Mouse (Mus musculus) hindbrain, embryonic 14.5 days (tissue): ENCODE data around the gene Tex14. TPM values are rescaled to one million over a fixed set of nuclear protein-coding genes. Genes with fewer than 3 reads are reported as not detected.

ENCODE experiments used
- ATAC-seq: fragments of 200-750 bp; cut with Nextera tagmentation; 2 replicates; pipeline ENCODE4 v1.8.0; 2017; ENCODE audit warnings: moderate number of reproducible peaks, mild to moderate bottlenecking, moderate TSS enrichment, moderate library complexity; ENCODE audit not compliant: low FRiP score
- DNase-seq: peaks from one replicate; pipeline ENCODE4 v3.0.0-alpha.2; 2015; ENCODE audit warnings: low spot score
- H3K27ac ChIP-seq: fragments of 300-500 bp; sonication (generic); 2 replicates; pipeline ENCODE4 v1.5.1; 2014; ENCODE audit warnings: mild to moderate bottlenecking, moderate library complexity
- H3K27me3 ChIP-seq: fragments of 300-500 bp; sonication (generic); 2 replicates; pipeline ENCODE4 v1.6.1; 2014; ENCODE audit warnings: mild to moderate bottlenecking, low read length, mixed read lengths; ENCODE audit not compliant: control insufficient read depth, insufficient read depth
- H3K36me3 ChIP-seq: fragments of 300-500 bp; sonication (generic); replicated peaks from 2 replicates; pipeline ENCODE4 v1.6.1; 2014; ENCODE audit not compliant: control insufficient read depth, insufficient read depth
- H3K4me1 ChIP-seq: fragments of 300-500 bp; sonication (generic); replicated peaks from 2 replicates; pipeline ENCODE4 v1.6.1; 2014; ENCODE audit warnings: antibody characterized with exemption, low read length, mixed read lengths; ENCODE audit not compliant: control insufficient read depth, insufficient read depth
- H3K4me2 ChIP-seq: fragments of 300-500 bp; sonication (generic); replicated peaks from 2 replicates; pipeline ENCODE4 v1.6.1; 2014; ENCODE audit warnings: mild to moderate bottlenecking, moderate library complexity
- H3K4me3 ChIP-seq: fragments of 300-500 bp; sonication (generic); replicated peaks from 2 replicates; pipeline ENCODE4 v1.5.1; 2014; ENCODE audit warnings: mild to moderate bottlenecking, low read length
- H3K9ac ChIP-seq: fragments of 300-500 bp; sonication (generic); 2 replicates; pipeline ENCODE4 v1.6.1; 2014
- H3K9me3 ChIP-seq: fragments of 300-500 bp; sonication (generic); 2 replicates; pipeline ENCODE4 v1.6.1; 2016; ENCODE audit warnings: low read length; ENCODE audit not compliant: control insufficient read depth
- WGBS: fragments of 180-500 bp; shearing (Covaris S2); extraction: QIAGEN DNeasy Blood & Tissue Kit; methylation state at CpG from one replicate; pipeline ENCODE4 v1.1.7; 2014; 5-methylcytosine and 5-hydroxymethylcytosine counted together
- polyA plus RNA-seq: library from polyadenylated mRNA; unstranded; fragments of >200 nt; fragmentation: Nextera tagmentation; extraction: Ambion mirVana; gene quantifications from 2 replicates; pipeline ENCODE4 v1.2.1, GENCODE M21; 2014

Gene Tex14
- polyA plus RNA-seq, 1 experiment from 2014 or later = 0.72 TPM

- H3K4me3 ChIP-seq = no peak overlapping the region
- no peak overlapping the region for H3K27ac ChIP-seq
- H3K36me3 ChIP-seq = no peaks in the 10 kb centered on the region
- no peak overlapping the region for H3K4me2 ChIP-seq
- no peaks in the 10 kb centered on the region for H3K27me3 ChIP-seq
- H3K4me1 ChIP-seq = no peaks in the 10 kb centered on the region
- 77% methylated on average over 5 of the region's 5 CpGs for WGBS
- no peaks in the 10 kb centered on the region for H3K9me3 ChIP-seq
- no peak overlapping the region for H3K9ac ChIP-seq
- ATAC-seq = no peak
- DNase-seq = peak; percentile 71
These were observed 99.9 kb downstream of the Tex14 start for GRCm38 (mm10) chr11:87504690-87505214.

DNA sequence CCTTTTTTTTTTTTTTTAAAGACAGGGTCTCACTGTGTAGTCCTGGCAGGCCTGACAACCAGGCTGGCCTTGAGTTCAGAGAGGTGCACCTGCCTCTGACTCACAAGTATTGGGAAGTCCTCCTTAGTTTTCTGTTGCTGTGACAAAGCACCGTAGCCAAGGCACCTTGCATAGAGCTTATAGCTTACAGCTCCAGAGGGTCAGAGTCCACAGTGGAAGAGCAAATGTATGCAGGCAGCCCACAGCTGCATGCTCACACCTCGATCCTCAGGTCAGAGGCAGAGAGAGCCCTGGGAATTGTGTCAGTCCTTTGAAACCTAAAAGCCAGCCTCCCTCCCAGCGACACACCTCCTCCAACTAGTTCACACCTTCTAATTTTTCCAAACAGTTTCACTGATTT, 101.6 kb downstream of the Tex14 start:
- H3K4me1 ChIP-seq = no peaks in the 10 kb centered on the region

GRCm38 (mm10) chr11:87507043-87507442, 102.2 kb downstream of the Tex14 start:
- DNase-seq (no peak), ATAC-seq (no peak)
- Histone ChIP-seq H3K4me3 (no peak overlapping the region), H3K36me3 (no peaks in the 10 kb centered on the region), H3K27me3 (no peaks in the 10 kb centered on the region), H3K9me3 (no peaks in the 10 kb centered on the region), H3K27ac (no peak overlapping the region), H3K4me1 (no peaks in the 10 kb centered on the region), H3K4me2 (no peak overlapping the region), H3K9ac (no peak overlapping the region)

More for the DNA sequence above, 101.6 kb downstream of the Tex14 start:
- Histone ChIP-seq H3K27me3 (no peaks in the 10 kb centered on the region), H3K4me3 (no peak overlapping the region), H3K36me3 (no peaks in the 10 kb centered on the region), H3K9me3 (no peaks in the 10 kb centered on the region), H3K4me2 (no peak overlapping the region), H3K9ac (no peak overlapping the region), H3K27ac (no peak overlapping the region)
- no peak for ATAC-seq
- no peak for DNase-seq
- WGBS = 77% methylated on average over 3 of the region's 3 CpGs

- Histone ChIP-seq H3K4me2 (no peak overlapping the region), H3K9me3 (no peaks in the 10 kb centered on the region), H3K4me1 (no peaks in the 10 kb centered on the region), H3K4me3 (no peak overlapping the region), H3K27me3 (no peaks in the 10 kb centered on the region), H3K36me3 (no peaks in the 10 kb centered on the region), H3K27ac (no peak overlapping the region), H3K9ac (no peak overlapping the region)
- WGBS = 15% methylated on average over 2 of the region's 2 CpGs
- ATAC-seq (no peak), DNase-seq (peak; percentile 31)
These were observed 114.4 kb downstream of the Tex14 start for GRCm38 (mm10) chr11:87519260-87519659.

- no peaks in the 10 kb centered on the region for H3K27me3 ChIP-seq
- no peak for ATAC-seq
- WGBS = 77% methylated on average over 5 of the region's 5 CpGs
- no peak overlapping the region for H3K4me2 ChIP-seq
- no peak overlapping the region for H3K9ac ChIP-seq
- no peaks in the 10 kb centered on the region for H3K9me3 ChIP-seq
- H3K4me3 ChIP-seq = no peak overlapping the region
- no peaks in the 10 kb centered on the region for H3K4me1 ChIP-seq
- H3K36me3 ChIP-seq = no peaks in the 10 kb centered on the region
- no peak for DNase-seq
- no peak overlapping the region for H3K27ac ChIP-seq
These were observed 118.6 kb downstream of the Tex14 start for GRCm38 (mm10) chr11:87523466-87523865.

DNA sequence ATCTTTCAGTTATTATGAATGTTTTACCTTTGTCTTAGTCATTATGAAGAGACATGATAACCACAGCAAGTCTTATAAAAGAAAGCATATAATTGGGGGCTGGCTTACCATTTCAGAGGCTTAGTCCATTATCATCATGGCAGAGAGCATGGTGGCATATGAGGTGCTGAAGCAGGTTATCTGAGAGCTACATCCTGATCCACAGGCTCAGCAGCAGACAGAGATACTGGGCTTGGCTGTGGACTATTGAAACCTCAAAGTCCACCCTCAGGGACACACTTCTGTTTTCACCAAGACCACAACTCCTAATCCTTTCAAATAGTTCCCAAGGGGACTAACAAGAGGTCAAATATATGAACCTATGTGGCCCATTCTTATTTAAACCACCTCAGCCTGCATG, 119.1 kb downstream of the Tex14 start:
- Histone ChIP-seq H3K27ac (no peak overlapping the region), H3K9me3 (no peaks in the 10 kb centered on the region), H3K27me3 (no peaks in the 10 kb centered on the region), H3K36me3 (no peaks in the 10 kb centered on the region), H3K4me2 (no peak overlapping the region), H3K9ac (no peak overlapping the region), H3K4me3 (no peak overlapping the region), H3K4me1 (no peaks in the 10 kb centered on the region)
- no peak for ATAC-seq
- no peak for DNase-seq

DNA sequence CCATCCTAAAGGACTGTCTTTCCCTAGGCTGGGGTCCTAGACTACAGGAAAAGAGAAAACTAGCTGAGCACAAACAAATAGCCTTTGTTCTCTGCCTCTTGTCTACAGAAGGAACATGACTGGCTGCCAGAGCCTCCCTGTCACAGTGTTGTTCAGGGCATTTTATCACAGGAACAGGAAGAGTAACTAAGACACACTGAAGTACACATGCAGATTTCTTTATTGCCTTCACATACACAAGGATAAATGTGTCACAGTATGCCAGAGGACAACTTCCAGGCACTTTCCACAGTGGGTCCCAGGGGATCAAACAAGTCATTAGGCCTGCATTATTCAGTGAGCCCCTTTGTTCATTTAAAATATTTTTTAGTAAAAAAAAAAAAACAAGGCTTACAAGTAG, 119.9 kb downstream of the Tex14 start:
- H3K9ac ChIP-seq = no peak overlapping the region
- ATAC-seq (no peak), DNase-seq (no peak)
- no peaks in the 10 kb centered on the region for H3K9me3 ChIP-seq
- no peak overlapping the region for H3K4me3 ChIP-seq
- H3K4me2 ChIP-seq = no peak overlapping the region
- H3K27ac ChIP-seq = no peak overlapping the region
- no peaks in the 10 kb centered on the region for H3K4me1 ChIP-seq
- no peaks in the 10 kb centered on the region for H3K27me3 ChIP-seq
- H3K36me3 ChIP-seq = no peaks in the 10 kb centered on the region

DNA sequence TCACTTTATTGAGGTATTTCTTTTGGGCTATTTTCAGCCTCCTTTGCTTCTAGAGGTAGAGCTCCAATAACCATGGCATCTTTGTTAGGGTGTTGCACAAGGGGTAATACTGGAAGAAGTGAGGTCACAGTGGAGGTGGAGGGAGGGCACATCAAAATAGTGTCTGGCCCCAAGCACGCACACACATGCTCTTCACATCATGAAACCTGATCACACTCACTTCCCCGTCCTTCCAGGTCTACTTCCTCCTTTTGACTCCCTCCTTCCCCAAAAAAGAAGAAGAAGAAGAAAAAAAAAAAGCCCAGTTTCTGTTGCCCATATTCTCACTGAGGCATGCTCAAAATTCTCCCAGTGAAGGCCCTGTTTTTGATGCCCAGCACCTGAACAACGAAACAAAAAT, 122.5 kb downstream of the Tex14 start:
- no peak overlapping the region for H3K4me3 ChIP-seq
- H3K4me2 ChIP-seq = no peak overlapping the region
- 83% methylated on average over 3 of the region's 3 CpGs for WGBS
- H3K27me3 ChIP-seq = no peaks in the 10 kb centered on the region
- H3K27ac ChIP-seq = no peak overlapping the region
- no peak overlapping the region for H3K9ac ChIP-seq
- DNase-seq = no peak
- H3K9me3 ChIP-seq = no peaks in the 10 kb centered on the region
- H3K4me1 ChIP-seq = no peaks in the 10 kb centered on the region
- ATAC-seq = no peak
- H3K36me3 ChIP-seq = no peaks in the 10 kb centered on the region

GRCm38 (mm10) chr11:87527990-87528389, 123.1 kb downstream of the Tex14 start:
- 60% methylated on average over 4 of the region's 4 CpGs for WGBS
- H3K4me2 ChIP-seq = no peak overlapping the region
- no peaks in the 10 kb centered on the region for H3K9me3 ChIP-seq
- no peak overlapping the region for H3K27ac ChIP-seq
- ATAC-seq (no peak), DNase-seq (no peak)
- no peaks in the 10 kb centered on the region for H3K36me3 ChIP-seq
- no peak overlapping the region for H3K9ac ChIP-seq
- H3K4me1 ChIP-seq = no peaks in the 10 kb centered on the region
- no peak overlapping the region for H3K4me3 ChIP-seq
- H3K27me3 ChIP-seq = no peaks in the 10 kb centered on the region

DNA sequence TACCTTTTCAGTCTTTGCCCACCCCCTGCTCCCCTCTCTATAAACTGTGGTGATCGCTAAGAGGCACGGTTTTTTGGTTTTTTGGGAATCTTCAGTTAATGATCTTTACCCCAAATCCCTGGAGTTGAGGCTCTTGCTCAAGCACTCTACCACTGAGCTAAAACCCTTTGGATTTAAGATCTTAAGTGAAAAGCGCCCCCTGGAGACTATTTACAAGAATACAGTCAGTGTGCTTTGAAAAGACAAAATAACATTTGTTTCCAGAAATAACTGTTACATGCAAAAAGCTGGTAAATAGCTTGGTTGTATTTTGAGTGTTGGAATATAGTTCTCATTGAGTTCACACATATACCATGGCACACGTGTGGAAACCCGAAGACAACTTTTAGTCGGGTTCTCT, 126.8 kb downstream of the Tex14 start:
- DNase-seq = no peak

More for the DNA sequence above, 126.8 kb downstream of the Tex14 start:
- 49% methylated on average over 6 of the region's 6 CpGs for WGBS
- H3K4me3 ChIP-seq = no peak overlapping the region
- H3K27me3 ChIP-seq = no peaks in the 10 kb centered on the region
- no peaks in the 10 kb centered on the region for H3K4me1 ChIP-seq
- H3K36me3 ChIP-seq = no peaks in the 10 kb centered on the region
- no peak overlapping the region for H3K27ac ChIP-seq
- no peak overlapping the region for H3K9ac ChIP-seq
- H3K4me2 ChIP-seq = no peak overlapping the region
- H3K9me3 ChIP-seq = no peaks in the 10 kb centered on the region
- no peak for ATAC-seq
